Mouse (Mus musculus) splenic B cell, adult 2 months (primary cell): Measurements from ENCODE around the gene Cd68.

Experiments used
- DNase-seq: peaks from one replicate; pipeline ENCODE4 v3.0.0-alpha.2; 2011; ENCODE audit warnings: low read depth, low spot score
- H3K27me3 ChIP-seq: 2 replicates; pipeline ENCODE4 v1.6.1; 2012; ENCODE audit warnings: mild to moderate bottlenecking, low read length, moderate library complexity, mixed read lengths; ENCODE audit not compliant: control insufficient read depth, poor library complexity, insufficient read depth, severe bottlenecking
- H3K36me3 ChIP-seq: 2 replicates; pipeline ENCODE4 v1.6.1; 2012; ENCODE audit warnings: mild to moderate bottlenecking, low read length, moderate library complexity, mixed read lengths; ENCODE audit not compliant: control insufficient read depth, poor library complexity, insufficient read depth, severe bottlenecking

The Cd68 gene

DNA sequence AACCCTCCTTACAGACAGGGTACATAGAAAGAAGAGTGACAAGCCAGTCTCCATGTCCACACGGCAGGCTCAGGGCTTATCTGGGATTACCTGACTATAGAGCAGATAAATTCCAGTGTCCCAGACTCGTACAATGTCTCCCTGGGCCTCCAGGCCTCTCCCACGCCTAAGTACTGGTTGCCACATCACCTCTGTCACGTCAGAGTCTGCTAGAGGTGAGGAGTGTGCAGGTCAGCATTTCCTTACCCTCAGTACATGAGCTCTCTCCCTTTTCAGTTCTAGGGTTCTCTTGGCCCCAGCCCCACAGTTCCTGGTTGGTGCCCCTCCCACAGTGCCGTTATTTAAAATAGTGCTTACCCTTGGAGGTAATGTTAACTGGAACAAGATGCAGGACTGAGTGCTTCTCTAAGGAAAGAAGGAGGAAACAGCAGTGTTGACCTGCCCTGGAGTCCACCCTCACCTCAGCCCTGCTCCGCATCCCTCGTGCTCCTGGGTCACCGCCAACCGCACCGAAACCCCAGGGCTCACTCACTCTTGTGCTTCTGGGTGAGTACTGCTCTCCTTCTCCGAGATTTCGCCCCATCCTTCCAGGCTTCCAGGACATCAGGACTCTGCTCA lies 18.3 kb upstream of the Cd68 start:
- no peaks in the 10 kb centered on the region for H3K27me3 ChIP-seq
- no peak for DNase-seq
- H3K36me3 ChIP-seq: no peaks in the 10 kb centered on the region; the same call in 1 of the 2 replicates

DNA sequence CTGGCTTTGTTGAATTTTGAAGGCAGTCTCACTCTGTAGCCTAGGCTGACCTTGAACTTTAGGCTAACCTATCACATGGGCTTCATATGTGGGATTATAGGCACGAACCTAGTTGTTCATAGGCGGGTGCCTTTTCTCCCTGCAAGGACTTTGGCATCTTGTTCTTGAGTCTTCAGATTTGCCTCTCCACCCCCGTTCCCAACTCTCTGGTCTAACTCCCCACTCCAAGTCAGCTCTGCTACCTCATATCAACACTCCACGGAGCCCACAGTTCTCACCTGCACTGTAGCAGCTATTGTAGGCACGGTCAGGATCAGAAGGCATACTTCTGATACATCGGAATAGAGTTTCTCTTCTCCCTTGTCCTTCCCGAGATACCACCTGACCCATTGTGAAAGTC lies 17.6 kb upstream of the Cd68 start:
- no peak for DNase-seq
- H3K36me3 ChIP-seq: no peaks in the 10 kb centered on the region; the same call in 1 of the 2 replicates
- H3K27me3 ChIP-seq: no peaks in the 10 kb centered on the region

DNA sequence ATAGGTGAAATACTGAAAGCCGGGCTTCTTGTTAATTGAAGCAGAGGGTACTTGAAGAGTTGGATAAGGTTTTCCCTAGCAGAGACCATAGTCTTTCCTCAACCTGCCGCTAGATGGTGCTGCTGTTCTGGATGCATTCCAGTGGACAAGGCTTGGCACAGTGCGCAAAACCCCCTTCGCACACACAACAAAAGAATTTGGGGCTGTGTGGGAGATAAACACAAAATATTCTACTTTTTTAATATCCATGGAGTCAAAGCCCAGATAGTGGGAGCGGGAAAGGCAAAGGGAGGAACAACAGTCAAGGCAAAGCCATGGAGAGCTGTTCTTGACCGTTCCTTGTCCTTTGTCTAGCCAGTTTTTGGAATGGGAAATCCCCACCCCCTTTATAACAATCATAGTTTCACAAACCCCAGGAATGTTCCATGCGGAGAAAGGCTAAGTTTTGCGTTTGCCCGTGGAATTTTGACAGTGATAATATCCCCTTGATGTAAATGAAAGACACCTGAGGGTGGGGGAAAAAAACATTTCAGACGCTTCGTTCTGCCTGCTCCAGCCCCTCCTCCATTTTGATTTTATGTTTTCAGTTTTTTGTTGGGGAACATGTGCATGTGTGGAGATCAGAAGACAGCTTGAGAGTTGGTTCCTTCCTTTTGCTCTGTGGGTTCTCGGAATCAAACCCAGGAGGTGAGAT lies 17.0 kb upstream of the Cd68 start:
- Histone ChIP-seq H3K36me3 (peaks cover 2% of the 10 kb centered on the region; the same call in 1 of the 2 replicates), H3K27me3 (no peaks in the 10 kb centered on the region)
- peak; percentile 92 for DNase-seq

DNA sequence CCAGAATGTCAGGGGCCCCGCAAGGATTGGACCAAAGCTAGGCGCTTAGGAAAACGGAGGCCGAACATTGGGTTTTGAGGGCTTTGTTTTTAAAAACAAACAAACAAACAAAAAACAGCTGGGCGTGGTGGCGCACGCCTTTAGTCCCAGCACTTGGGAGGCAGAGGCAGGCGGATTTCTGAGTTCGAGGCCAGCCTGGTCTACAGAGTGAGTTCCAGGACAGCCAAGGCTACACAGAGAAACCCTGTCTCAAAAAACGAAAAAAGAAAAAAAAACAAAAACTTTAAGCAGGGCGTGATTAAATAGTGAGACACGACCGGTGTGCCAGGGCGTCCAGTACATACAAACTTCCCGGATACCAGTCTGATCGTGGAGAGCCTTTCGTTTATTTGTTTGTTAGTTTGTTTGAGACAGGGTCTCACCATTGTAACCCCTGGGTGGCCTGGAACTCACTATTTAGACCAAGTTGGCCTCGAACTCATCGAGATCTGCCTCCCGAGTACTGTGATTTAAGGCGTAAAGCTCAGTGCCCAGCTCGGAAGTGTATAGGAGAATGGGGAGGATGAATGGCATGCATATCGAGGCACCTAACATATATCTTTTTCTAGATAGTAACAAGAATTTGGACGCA lies 16.4 kb upstream of the Cd68 start:
- no peaks in the 10 kb centered on the region for H3K27me3 ChIP-seq
- DNase-seq: no peak
- H3K36me3 ChIP-seq: peaks cover 2% of the 10 kb centered on the region; the same call in 1 of the 2 replicates

DNA sequence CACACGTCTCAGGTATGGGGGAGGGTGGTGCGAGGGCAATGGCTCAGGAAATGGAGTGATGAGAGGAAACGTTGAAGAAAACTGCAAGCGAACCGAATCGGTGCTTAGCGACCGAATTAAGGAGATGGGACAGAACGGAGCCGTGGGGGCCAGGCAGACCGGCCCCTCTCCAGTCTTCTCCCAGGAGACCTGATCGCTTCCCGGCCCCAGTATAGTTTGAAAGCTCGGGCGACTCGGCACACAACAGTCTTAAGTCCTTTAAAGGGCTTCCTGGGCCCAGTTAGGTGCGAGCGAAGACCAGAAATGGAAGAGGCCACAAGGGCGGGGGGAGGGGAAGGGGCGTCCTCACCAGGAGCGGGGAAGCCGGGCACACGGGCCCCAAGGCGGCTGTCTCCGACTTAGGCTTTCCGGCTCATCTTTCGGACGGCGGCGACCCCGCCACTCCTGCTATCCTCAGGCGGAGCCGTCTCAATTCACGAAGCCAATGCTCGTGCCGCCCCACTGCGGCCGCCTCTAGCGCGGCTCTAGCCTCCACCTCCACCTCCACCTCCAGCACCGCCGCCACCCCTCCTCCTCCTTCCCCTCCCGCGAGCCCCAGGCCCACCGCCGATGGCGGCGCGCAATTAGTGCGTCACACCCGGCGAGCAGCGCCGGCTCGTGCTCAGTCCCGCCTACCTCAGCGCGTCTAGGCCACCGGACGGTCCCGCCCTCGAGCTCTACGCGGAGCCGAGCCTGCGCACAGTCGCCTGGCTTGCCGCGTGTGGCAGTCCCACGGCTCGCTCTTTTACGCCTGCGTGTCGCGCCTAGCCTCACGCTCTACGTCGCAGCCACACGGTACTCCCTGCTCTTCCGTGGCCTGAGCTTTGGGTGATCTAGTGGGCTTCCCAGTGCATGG lies 15.6 kb upstream of the Cd68 start, which contains the start of gene Senp3:
TSS of gene Senp3 (minus strand) at position 771 of the 895 bp plus-strand sequence.
- DNase-seq: peak; percentile 97
- Histone ChIP-seq H3K36me3 (peaks cover 4% of the 10 kb centered on the region; the same call in 1 of the 2 replicates), H3K27me3 (no peaks in the 10 kb centered on the region)

DNA sequence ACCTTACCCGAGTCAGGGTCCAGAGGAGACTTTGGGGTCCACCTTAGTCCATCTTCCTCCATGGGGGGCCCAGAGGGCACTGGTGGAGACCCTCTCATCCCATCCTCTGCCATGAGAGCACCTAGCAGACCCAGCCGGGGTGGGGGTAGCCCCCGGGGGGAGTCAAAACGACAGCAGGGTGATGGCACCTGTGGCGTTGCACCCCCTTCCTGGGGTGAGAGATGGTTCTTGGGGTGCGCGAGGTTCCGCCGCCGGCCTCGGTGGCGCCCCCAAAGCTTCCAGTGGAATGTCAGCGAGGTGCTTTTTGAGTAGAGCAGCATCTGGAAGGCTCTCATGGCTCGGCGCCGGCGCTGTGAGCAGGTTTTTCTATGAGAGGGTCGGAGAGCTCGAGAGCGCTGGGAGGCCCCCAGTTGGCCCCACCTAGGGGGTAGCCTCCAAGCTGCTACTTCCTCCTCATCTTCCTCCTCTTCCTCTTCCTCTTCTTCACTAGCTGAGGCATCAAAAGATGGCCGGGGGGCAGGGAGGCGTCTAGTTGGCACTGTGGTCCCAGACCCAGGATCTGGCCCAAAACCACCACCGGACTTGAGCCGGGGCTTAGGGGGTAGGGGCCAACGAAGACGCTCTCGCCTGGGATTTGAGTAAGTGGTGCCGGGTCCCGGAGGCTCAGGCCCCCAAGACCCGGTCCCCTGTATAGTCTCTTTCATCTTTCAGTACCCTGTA lies 14.3 kb upstream of the Cd68 start:
- H3K36me3 ChIP-seq: peaks cover 10% of the 10 kb centered on the region
- DNase-seq: no peak
- no peaks in the 10 kb centered on the region for H3K27me3 ChIP-seq

DNA sequence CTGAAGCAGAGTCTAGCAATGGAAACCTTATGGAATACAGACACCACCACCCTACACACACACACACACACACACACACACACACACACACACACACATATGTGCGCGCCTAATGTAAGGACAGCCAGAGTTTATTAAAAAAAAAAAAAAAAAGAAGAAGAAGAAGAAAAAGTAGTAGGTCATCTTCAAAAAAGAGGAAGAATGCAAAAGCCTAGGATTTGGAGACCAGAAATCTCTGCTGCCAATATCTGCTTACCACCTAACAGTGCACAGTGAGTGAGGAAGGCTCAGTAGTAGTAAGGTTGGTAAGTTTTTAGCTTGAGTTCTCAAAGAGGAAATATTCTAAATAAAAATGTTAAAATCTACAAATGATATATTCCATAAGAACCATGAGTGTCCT lies 13.2 kb upstream of the Cd68 start:
- no peak for DNase-seq
- H3K27me3 ChIP-seq: no peaks in the 10 kb centered on the region
- peaks cover 10% of the 10 kb centered on the region for H3K36me3 ChIP-seq

DNA sequence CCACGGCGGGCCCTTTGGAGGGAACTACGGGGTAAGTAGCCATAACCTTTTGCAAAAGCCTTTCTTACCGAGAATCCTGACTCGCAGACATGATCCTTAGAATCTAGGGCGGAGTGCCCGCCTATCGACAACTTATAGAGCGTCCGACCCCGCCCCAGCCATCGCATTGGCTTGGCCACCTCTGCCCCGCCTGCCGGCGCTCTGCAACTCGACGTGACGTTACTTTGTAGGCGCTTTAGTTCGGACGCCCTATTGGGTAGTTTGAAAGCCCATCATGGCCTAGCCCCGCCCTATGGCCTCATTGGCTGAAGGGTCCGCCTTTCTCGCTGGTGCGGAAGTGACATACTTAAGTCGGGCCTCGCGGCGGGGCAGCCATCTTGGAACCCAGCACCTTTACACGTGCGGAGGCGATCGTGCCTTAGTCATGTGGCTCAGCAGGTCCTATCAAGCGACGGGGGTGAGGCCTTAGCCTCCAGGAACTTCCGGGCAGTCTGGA lies 6.3 kb upstream of the Cd68 start, which contains the start of gene Eif4a1:
TSS of gene Eif4a1 (minus strand) at position 213 of the 496 bp plus-strand sequence.
- Histone ChIP-seq H3K27me3 (no peaks in the 10 kb centered on the region), H3K36me3 (peaks cover 20% of the 10 kb centered on the region)
- peak; percentile 100 for DNase-seq

DNA sequence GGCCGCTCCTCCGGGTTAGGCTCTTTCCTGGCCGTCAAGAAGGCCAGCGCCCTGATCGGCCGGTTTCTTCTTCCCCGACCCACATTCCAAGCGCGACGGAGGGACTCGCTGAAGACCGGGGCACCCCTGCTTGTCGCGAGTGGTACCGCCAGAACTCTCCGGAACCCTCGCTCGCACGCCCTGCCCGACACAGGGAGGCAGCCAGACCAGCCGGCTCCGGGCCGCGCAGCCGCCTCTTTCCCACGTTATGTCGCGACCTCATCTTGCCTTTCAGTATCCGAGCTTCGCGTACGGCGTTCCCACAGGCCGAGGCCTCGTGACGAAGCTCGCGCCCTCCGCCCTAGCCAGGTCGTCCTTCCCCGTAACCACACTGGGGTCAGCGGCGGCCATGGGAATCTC lies 5.8 kb upstream of the Cd68 start:
- Histone ChIP-seq H3K36me3 (peaks cover 20% of the 10 kb centered on the region), H3K27me3 (no peaks in the 10 kb centered on the region)
- DNase-seq: no peak

DNA sequence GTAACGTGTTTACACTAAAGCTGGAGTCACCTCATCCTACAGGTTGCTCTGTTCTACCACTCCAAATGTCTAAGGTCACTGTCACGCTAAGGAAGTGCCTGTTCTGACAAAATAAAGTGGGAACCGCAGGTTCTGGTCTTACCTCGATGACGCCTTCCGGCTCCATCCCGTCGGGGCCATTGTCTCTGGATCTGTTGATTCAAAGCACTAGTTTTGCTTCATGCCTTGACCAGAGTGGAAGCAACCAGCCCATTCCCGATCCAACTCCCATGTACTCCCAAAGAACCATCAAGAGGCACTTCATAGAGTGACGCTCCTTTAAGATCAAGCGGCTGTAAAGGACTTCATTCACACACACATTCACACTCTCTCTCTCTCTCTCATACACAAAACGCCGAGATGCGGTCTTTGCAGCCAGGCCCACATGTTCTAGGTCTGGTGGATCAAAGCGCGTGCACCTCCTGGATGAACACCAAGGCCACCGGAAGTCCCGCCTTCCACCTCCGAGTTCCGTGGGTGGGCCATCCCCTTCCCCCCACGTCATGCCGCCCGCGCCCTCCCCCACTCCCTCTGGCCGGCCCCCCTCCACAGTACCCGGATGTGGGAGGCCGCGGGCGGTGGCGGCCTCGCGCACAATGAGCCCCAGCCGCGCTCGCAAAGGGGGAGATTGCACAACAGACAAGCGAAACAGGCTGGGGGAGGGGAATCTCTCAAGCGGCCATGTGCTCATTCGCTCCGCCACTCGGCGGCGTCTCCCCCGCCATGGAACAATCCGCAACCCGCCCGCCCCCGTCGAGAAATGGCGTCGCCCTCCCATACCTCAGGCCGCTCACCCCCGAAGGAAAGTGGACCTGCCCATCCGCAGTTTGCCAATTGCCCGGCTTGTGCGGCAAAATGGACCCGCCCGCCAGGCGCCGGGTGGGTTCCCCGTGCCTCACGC lies 5.1 kb upstream of the Cd68 start:
- H3K36me3 ChIP-seq: peaks cover 15% of the 10 kb centered on the region
- H3K27me3 ChIP-seq: no peaks in the 10 kb centered on the region
- DNase-seq: peak; percentile 97

DNA sequence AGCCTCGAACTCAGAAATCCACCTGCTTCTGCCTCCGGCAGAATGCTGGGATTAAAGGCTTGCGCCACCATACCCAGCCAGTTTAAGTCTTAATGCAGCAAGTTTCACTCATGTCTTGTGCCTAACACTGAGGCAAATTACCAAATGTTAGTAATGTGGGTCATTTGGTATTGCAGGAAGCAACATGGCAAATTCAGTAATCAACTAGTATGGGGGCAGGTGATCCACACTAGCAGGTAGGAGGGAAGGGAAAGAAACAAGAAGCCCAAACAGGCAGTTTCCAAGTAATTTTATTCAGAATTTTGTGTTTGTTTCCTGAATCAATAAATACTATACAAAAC lies 682 bp upstream of the Cd68 start:
- DNase-seq: no peak
- Histone ChIP-seq H3K36me3 (peaks cover 15% of the 10 kb centered on the region), H3K27me3 (no peaks in the 10 kb centered on the region)

DNA sequence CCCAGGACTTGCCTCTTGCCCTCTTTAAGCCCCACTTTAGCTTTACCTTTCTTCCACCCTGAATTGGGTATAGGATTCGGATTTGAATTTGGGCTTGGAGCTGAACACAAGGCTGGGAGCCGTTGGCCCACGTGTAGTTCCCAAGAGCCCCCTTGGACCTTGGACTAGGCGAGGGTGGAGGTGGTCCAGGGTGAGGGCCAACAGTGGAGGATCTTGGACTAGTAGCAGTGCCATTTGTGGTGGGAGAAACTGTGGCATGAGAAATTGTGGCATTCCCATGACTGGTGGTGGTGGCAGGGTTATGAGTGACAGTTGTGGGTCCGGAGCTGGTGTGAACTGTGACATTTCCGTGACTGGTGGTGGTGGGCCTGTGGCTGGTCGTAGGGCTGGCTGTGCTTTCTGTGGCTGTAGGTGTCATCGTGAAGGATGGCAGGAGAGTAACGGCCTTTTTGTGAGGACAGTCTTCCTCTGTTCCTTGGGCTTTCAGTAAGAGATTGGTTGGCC lies 444 bp downstream of the Cd68 start:
- DNase-seq: no peak
- no peaks in the 10 kb centered on the region for H3K27me3 ChIP-seq

DNA sequence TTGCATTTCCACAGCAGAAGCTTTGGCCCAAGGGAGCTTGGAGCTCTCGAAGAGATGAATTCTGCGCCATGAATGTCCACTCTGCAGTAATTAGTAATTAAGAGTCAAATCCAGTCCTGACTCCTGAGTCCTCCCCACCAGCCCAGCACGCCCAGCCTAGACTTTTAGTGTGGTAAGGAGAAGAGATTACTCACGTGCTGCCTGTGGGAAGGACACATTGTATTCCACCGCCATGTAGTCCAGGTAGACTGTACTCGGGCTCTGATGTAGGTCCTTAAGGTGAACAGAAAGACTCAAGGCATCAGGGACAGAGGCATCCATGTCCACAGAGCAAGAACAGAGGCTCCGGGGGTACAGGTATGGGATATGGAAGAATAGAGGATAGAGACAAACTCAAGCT lies 1.1 kb downstream of the Cd68 start:
- no peak for DNase-seq
- H3K27me3 ChIP-seq: no peaks in the 10 kb centered on the region
- H3K36me3 ChIP-seq: peaks cover 15% of the 10 kb centered on the region

More for the DNA sequence above, 444 bp downstream of the Cd68 start:
- peaks cover 15% of the 10 kb centered on the region for H3K36me3 ChIP-seq
